Mouse (Mus musculus): ENCODE data around the gene Aplp1. TPM values are rescaled to one million over a fixed set of nuclear protein-coding genes. Genes with fewer than 3 reads are reported as not detected.

Gene Aplp1
- polyA plus RNA-seq, 1 experiment, result 78.2 TPM

DNA sequence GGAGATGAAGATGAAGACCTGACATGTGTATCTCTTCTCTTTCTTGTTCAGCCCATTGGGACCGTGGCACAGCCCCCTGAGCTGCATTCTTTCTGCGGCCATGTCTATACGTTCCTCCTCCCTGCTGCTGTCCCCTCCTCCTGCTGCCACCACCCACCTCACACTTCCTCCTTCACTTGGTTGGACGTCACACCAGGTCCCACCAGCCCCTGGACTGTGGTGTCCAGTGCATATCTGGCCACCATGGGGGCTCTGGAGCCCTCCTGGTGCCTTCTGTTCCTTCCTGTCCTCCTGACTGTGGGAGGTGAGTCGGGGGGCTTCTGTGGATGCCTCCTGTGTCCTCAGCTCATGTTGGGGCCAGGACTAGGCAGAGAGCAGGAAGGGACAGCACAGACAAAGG lies 31.7 kb downstream of the Aplp1 start, which contains the start of gene Tyrobp:
Gene Tyrobp (plus strand): TSS at position 165 of the 400 bp plus-strand sequence.
- Histone ChIP-seq H3K9me3 (replicated peaks; ENCODE audit: control insufficient read depth, insufficient read depth, low read length, poor library complexity, severe bottlenecking) (no peaks in the 10 kb centered on the region), H3K9ac (ENCODE audit: low read depth, poor library complexity, severe bottlenecking) (no peak within 1 kb of the TSS), H3K36me3 (ENCODE audit: control insufficient read depth, insufficient read depth, low read length, poor library complexity, severe bottlenecking) (no peaks in the 10 kb centered on the region), H3K4me3 (ENCODE audit: low read depth, low read length) (no peak within 1 kb of the TSS), H3K27me3 (ENCODE audit: control insufficient read depth, insufficient read depth, low read length, poor library complexity, severe bottlenecking) (no peaks in the 10 kb centered on the region), H3K27ac (ENCODE audit: insufficient read depth, low read length) (no peak within 1 kb of the TSS), H3K4me1 (ENCODE audit: control insufficient read depth, insufficient read depth, low read length) (no peaks in the 10 kb centered on the region)
- TF ChIP-seq POLR2A (IDR thresholded peaks at IDR 0.05; ENCODE audit: insufficient read depth, low read length) (no peak), EP300 (IDR thresholded peaks at IDR 0.05; ENCODE audit: insufficient read depth, low read depth, low read length) (no peak), CTCF (IDR thresholded peaks at IDR 0.05; ENCODE audit: low read depth, low read length) (no peak)

DNA sequence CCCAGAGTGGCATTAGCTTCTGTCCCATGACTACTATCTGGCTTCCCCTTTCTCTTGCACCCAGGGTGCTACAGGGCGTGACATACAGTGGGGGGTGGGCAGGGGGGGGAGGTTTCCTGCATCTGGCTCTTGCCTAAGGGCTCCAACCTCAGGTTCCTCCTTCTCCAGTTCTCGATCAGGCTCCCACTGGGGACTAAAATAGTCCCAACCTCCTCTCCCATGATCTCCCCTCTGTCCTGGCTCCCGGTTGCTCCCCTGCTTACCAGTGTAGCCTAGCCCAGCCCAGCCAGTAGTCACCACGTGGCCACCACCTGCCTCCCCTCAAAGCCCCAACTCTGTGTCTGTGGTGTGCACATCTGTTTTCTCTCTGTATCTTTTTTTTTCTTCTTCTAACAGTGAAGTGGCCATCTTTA lies 32.6 kb downstream of the Aplp1 start:
- TF ChIP-seq POLR2A (IDR thresholded peaks at IDR 0.05; ENCODE audit: insufficient read depth, low read length), result no peak
- TF ChIP-seq EP300 (IDR thresholded peaks at IDR 0.05; ENCODE audit: insufficient read depth, low read depth, low read length), result no peak
- H3K36me3 ChIP-seq (ENCODE audit: control insufficient read depth, insufficient read depth, low read length, poor library complexity, severe bottlenecking), result no peaks in the 10 kb centered on the region
- no peaks in the 10 kb centered on the region for H3K27me3 ChIP-seq (ENCODE audit: control insufficient read depth, insufficient read depth, low read length, poor library complexity, severe bottlenecking)
- H3K4me3 ChIP-seq (ENCODE audit: low read depth, low read length), result no peak overlapping the region
- no peaks in the 10 kb centered on the region for H3K9me3 ChIP-seq (replicated peaks; ENCODE audit: control insufficient read depth, insufficient read depth, low read length, poor library complexity, severe bottlenecking)
- no peak overlapping the region for H3K27ac ChIP-seq (ENCODE audit: insufficient read depth, low read length)
- no peak overlapping the region for H3K9ac ChIP-seq (ENCODE audit: low read depth, poor library complexity, severe bottlenecking)
- no peaks in the 10 kb centered on the region for H3K4me1 ChIP-seq (ENCODE audit: control insufficient read depth, insufficient read depth, low read length)

DNA sequence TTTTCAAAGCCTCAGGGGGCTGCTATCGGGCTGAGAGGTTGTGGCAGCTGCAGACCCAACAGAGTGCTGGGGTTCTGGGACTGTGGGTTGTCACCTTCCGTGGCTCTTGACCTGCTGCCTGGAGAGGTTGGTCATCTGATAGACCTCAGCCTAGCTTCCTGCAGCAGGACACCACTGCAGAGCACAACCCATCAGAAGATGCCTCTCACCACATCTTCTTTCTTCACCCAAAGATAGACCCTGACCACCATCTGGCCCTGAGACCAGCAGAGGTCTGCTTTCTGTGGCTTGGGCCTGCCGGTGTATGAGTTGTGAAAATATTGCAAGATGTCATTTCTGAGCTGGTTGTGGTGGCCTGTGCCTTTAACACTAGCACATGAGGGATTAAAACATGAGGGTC lies 34.3 kb downstream of the Aplp1 start:
- H3K27me3 ChIP-seq (ENCODE audit: control insufficient read depth, insufficient read depth, low read length, poor library complexity, severe bottlenecking), result no peaks in the 10 kb centered on the region
- no peak overlapping the region for H3K27ac ChIP-seq (ENCODE audit: insufficient read depth, low read length)
- H3K36me3 ChIP-seq (ENCODE audit: control insufficient read depth, insufficient read depth, low read length, poor library complexity, severe bottlenecking), result no peaks in the 10 kb centered on the region
- no peaks in the 10 kb centered on the region for H3K9me3 ChIP-seq (replicated peaks; ENCODE audit: control insufficient read depth, insufficient read depth, low read length, poor library complexity, severe bottlenecking)
- H3K4me3 ChIP-seq (ENCODE audit: low read depth, low read length), result no peak overlapping the region
- no peak overlapping the region for H3K9ac ChIP-seq (ENCODE audit: low read depth, poor library complexity, severe bottlenecking)
- no peaks in the 10 kb centered on the region for H3K4me1 ChIP-seq (ENCODE audit: control insufficient read depth, insufficient read depth, low read length)
- TF ChIP-seq CTCF (IDR thresholded peaks at IDR 0.05; ENCODE audit: low read depth, low read length) (no peak), POLR2A (IDR thresholded peaks at IDR 0.05; ENCODE audit: insufficient read depth, low read length) (no peak), EP300 (IDR thresholded peaks at IDR 0.05; ENCODE audit: insufficient read depth, low read depth, low read length) (no peak)

DNA sequence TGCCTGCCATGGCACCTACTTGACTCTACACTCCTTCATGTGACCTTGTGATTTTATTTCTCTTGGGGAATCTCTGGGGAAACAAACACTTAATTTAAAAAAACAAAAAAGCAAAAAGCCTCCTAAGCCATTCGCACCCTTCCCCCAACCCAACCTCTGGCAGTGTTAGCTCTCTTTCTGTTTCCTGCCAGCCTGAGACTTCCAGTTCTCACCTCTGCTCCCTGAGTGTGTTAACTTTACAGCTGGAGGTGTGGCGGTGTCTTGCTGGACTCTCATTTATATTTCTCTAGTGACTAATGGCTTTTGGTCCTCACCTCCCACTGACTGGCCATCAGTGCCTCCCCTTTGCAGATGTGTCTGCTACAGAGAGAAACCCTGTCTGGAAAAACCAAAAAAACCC lies 35.5 kb downstream of the Aplp1 start:
- Histone ChIP-seq H3K4me3 (ENCODE audit: low read depth, low read length) (no peak overlapping the region), H3K27ac (ENCODE audit: insufficient read depth, low read length) (no peak overlapping the region)
- no peak for TF ChIP-seq EP300 (IDR thresholded peaks at IDR 0.05; ENCODE audit: insufficient read depth, low read depth, low read length)
- TF ChIP-seq CTCF (IDR thresholded peaks at IDR 0.05; ENCODE audit: low read depth, low read length), result no peak
- no peak for TF ChIP-seq POLR2A (IDR thresholded peaks at IDR 0.05; ENCODE audit: insufficient read depth, low read length)

DNA sequence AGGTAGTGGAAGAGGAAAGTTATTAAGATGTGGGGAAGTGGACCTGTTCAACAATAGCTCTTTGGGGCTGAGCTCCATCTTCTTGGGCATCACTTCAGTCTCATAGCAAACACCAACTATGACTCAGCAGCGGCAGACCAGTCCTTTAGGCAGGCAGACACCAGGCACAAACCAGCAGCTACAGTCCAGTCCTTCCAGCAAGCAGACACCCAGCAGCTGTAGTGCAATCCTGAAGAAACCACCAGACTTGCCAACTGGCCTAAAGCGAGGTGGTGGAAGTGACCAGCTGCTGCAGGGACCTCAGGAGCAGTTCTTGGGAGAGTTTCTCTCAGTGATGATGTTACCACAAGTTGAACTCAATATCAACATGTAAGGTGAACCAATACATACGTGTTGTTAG lies 36.7 kb downstream of the Aplp1 start:
- H3K27ac ChIP-seq (ENCODE audit: insufficient read depth, low read length), result no peak overlapping the region
- no peaks in the 10 kb centered on the region for H3K27me3 ChIP-seq (ENCODE audit: control insufficient read depth, insufficient read depth, low read length, poor library complexity, severe bottlenecking)
- no peaks in the 10 kb centered on the region for H3K4me1 ChIP-seq (ENCODE audit: control insufficient read depth, insufficient read depth, low read length)
- no peaks in the 10 kb centered on the region for H3K9me3 ChIP-seq (replicated peaks; ENCODE audit: control insufficient read depth, insufficient read depth, low read length, poor library complexity, severe bottlenecking)
- H3K36me3 ChIP-seq (ENCODE audit: control insufficient read depth, insufficient read depth, low read length, poor library complexity, severe bottlenecking), result no peaks in the 10 kb centered on the region
- no peak overlapping the region for H3K4me3 ChIP-seq (ENCODE audit: low read depth, low read length)
- H3K9ac ChIP-seq (ENCODE audit: low read depth, poor library complexity, severe bottlenecking), result no peak overlapping the region
- TF ChIP-seq EP300 (IDR thresholded peaks at IDR 0.05; ENCODE audit: insufficient read depth, low read depth, low read length), result no peak
- no peak for TF ChIP-seq CTCF (IDR thresholded peaks at IDR 0.05; ENCODE audit: low read depth, low read length)
- TF ChIP-seq POLR2A (IDR thresholded peaks at IDR 0.05; ENCODE audit: insufficient read depth, low read length), result no peak

More for the DNA sequence above, 35.5 kb downstream of the Aplp1 start:
- no peak overlapping the region for H3K9ac ChIP-seq (ENCODE audit: low read depth, poor library complexity, severe bottlenecking)
- H3K4me1 ChIP-seq (ENCODE audit: control insufficient read depth, insufficient read depth, low read length), result no peaks in the 10 kb centered on the region
- no peaks in the 10 kb centered on the region for H3K9me3 ChIP-seq (replicated peaks; ENCODE audit: control insufficient read depth, insufficient read depth, low read length, poor library complexity, severe bottlenecking)
- no peaks in the 10 kb centered on the region for H3K36me3 ChIP-seq (ENCODE audit: control insufficient read depth, insufficient read depth, low read length, poor library complexity, severe bottlenecking)
- no peaks in the 10 kb centered on the region for H3K27me3 ChIP-seq (ENCODE audit: control insufficient read depth, insufficient read depth, low read length, poor library complexity, severe bottlenecking)

DNA sequence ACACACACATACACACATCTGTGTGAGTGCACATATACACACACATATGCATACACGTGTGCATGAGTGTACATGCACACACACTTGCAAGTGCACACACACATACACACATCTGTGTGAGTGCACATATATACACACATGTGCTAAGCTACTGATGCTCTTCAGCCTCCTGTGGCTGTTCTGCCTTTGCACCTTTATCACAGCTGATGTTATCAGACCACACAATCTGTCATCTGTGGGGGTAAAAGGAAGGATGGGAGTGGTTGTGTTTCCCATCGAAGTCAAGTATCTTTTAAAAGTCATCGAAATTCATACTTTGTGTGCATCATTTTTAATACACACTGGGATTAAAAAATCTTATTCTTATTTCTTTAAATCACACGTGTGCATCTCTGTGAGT lies 43.0 kb downstream of the Aplp1 start:
- Histone ChIP-seq H3K27me3 (ENCODE audit: control insufficient read depth, insufficient read depth, low read length, poor library complexity, severe bottlenecking) (no peaks in the 10 kb centered on the region), H3K9me3 (replicated peaks; ENCODE audit: control insufficient read depth, insufficient read depth, low read length, poor library complexity, severe bottlenecking) (no peaks in the 10 kb centered on the region), H3K27ac (ENCODE audit: insufficient read depth, low read length) (no peak overlapping the region), H3K4me1 (ENCODE audit: control insufficient read depth, insufficient read depth, low read length) (no peaks in the 10 kb centered on the region), H3K36me3 (ENCODE audit: control insufficient read depth, insufficient read depth, low read length, poor library complexity, severe bottlenecking) (no peaks in the 10 kb centered on the region), H3K9ac (ENCODE audit: low read depth, poor library complexity, severe bottlenecking) (no peak overlapping the region), H3K4me3 (ENCODE audit: low read depth, low read length) (no peak overlapping the region)
- TF ChIP-seq CTCF (IDR thresholded peaks at IDR 0.05; ENCODE audit: low read depth, low read length), result no peak
- TF ChIP-seq EP300 (IDR thresholded peaks at IDR 0.05; ENCODE audit: insufficient read depth, low read depth, low read length), result no peak
- TF ChIP-seq POLR2A (IDR thresholded peaks at IDR 0.05; ENCODE audit: insufficient read depth, low read length), result no peak
